7 mouse cellular contexts compared by ENCODE assay signal in the genomic region with DNA sequence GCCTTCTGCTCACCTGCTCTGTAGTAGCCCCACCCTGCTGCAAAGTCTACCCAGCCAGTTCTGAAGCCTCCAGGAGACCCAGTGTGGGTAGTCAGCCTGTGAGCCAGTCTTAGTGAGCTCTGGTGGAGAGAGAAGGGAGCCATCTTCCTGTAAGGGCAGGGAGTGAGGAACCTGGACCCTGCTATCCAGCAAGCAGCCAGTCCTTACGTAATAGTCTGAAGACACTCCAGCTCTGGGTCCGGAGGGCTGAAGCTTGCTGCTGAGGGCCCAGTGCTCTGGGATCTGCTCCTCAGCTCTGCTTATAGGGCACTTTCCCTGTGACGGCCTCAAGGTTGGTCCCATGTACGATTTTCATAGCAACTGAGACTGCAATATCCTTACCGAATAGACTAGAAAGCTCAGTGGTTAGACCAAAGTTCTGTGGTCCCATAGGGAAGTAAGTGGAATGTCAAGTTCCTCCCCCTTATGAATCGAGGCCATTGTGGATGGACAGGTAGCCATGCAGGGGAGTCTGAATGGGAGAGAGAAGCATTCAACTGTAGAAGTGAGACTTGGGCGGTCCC. TPM values are rescaled to one million over a fixed set of nuclear protein-coding genes. Genes with fewer than 3 reads are reported as not detected.
DNase-seq lines count a peak whose midpoint lies in the region; ATAC-seq and TF ChIP-seq lines count a peak whose summit lies in the region.

A gene (plus strand): TSS at position 513 of the 563 bp plus-strand sequence.

- H3K4me1 ChIP-seq in testis, adult 2 months (ENCODE audit: control insufficient read depth, insufficient read depth, low read length): peaks cover 29% of the 10 kb centered on the region
- peaks cover 20% of the 10 kb centered on the region for H3K4me1 ChIP-seq in forebrain, embryonic 15.5 days
- peaks cover 15% of the 10 kb centered on the region for H3K4me1 ChIP-seq in intestine, postnatal 0 days (replicated peaks; ENCODE audit: control insufficient read depth, insufficient read depth, low read length)
- peaks cover 67% of the 10 kb centered on the region for H3K4me1 ChIP-seq in liver, embryonic 12.5 days

- H3K27ac ChIP-seq in testis, adult 2 months (ENCODE audit: control insufficient read depth, insufficient read depth, low read depth, low read length): peak within 1 kb of the TSS; percentile 69; the same call in 1 of the 2 replicates
- H3K27ac ChIP-seq in forebrain, embryonic 15.5 days (replicated peaks): no peak within 1 kb of the TSS
- H3K27ac ChIP-seq in intestine, postnatal 0 days (ENCODE audit: low read depth, low read length): peak within 1 kb of the TSS; percentile 95
- peak within 1 kb of the TSS; percentile 83; the same call in 1 of the 2 replicates for H3K27ac ChIP-seq in liver, embryonic 12.5 days

- TF ChIP-seq CTCF in testis, adult 2 months (IDR thresholded peaks at IDR 0.05; ENCODE audit: control insufficient read depth, insufficient read depth, insufficient replicate concordance, low read depth, low read length): no peak
- no peak for TF ChIP-seq CTCF in intestine, postnatal 0 days (IDR thresholded peaks at IDR 0.05; ENCODE audit: low read depth)

- H3K4me2 ChIP-seq in forebrain, embryonic 15.5 days (replicated peaks): peak within 1 kb of the TSS; percentile 9; the same call in 1 of the 2 replicates
- peak within 1 kb of the TSS; percentile 87 for H3K4me2 ChIP-seq in intestine, postnatal 0 days (replicated peaks; ENCODE audit: low read depth)
- H3K4me2 ChIP-seq in liver, embryonic 12.5 days: peak within 1 kb of the TSS; percentile 70

- H3K4me3 ChIP-seq in testis, adult 2 months (ENCODE audit: control insufficient read depth, low read depth, low read length): peak within 1 kb of the TSS; percentile 2
- H3K4me3 ChIP-seq in forebrain, embryonic 15.5 days: 0 out of 2 replicates have a peak within 1 kb of the TSS, but pooled peaks have one; percentile 6
- H3K4me3 ChIP-seq in intestine, postnatal 0 days (ENCODE audit: low read depth, low read length): peak within 1 kb of the TSS; percentile 59
- H3K4me3 ChIP-seq in liver, embryonic 12.5 days: peak within 1 kb of the TSS; percentile 57

- H3K27me3 ChIP-seq in testis, adult 2 months (ENCODE audit: control insufficient read depth, insufficient read depth, low read length): no peaks in the 10 kb centered on the region
- peaks cover 5% of the 10 kb centered on the region; the same call in 1 of the 2 replicates for H3K27me3 ChIP-seq in forebrain, embryonic 15.5 days
- H3K27me3 ChIP-seq in intestine, postnatal 0 days (replicated peaks; ENCODE audit: control insufficient read depth, insufficient read depth, low read length): no peaks in the 10 kb centered on the region
- H3K27me3 ChIP-seq in liver, embryonic 12.5 days (replicated peaks): peaks cover 57% of the 10 kb centered on the region

- WGBS in forebrain, embryonic 15.5 days: 60% methylated on average over 7 of the region's 7 CpGs
- 43% methylated on average over 7 of the region's 7 CpGs for WGBS in intestine, postnatal 0 days
- 57% methylated on average over 7 of the region's 7 CpGs for WGBS in liver, embryonic 12.5 days (ENCODE audit: insufficient replicate concordance)

- H3K36me3 ChIP-seq in testis, adult 2 months (ENCODE audit: control insufficient read depth, insufficient read depth, low read length): no peaks in the 10 kb centered on the region
- no peaks in the 10 kb centered on the region for H3K36me3 ChIP-seq in forebrain, embryonic 15.5 days
- no peaks in the 10 kb centered on the region for H3K36me3 ChIP-seq in intestine, postnatal 0 days (ENCODE audit: control insufficient read depth, insufficient read depth)
- H3K36me3 ChIP-seq in liver, embryonic 12.5 days: no peaks in the 10 kb centered on the region

- no peak for TF ChIP-seq POLR2A in testis, adult 2 months (IDR thresholded peaks at IDR 0.05; ENCODE audit: control insufficient read depth, low read depth, low read length)

- no peaks in the 10 kb centered on the region for H3K9me3 ChIP-seq in forebrain, embryonic 15.5 days
- H3K9me3 ChIP-seq in intestine, postnatal 0 days (ENCODE audit: control insufficient read depth): no peaks in the 10 kb centered on the region
- no peaks in the 10 kb centered on the region for H3K9me3 ChIP-seq in liver, embryonic 12.5 days (replicated peaks)

- DNase-seq in testis, postnatal 10 days (ENCODE audit: low spot score): no peak
- DNase-seq in right cerebral cortex, adult 2 months (ENCODE audit: low spot score in 2 of 2): no peak
- no peak for DNase-seq in right cerebral cortex, postnatal 36 days (ENCODE audit: low spot score in 2 of 2)

- no peak within 1 kb of the TSS for H3K9ac ChIP-seq in forebrain, embryonic 15.5 days (replicated peaks)
- H3K9ac ChIP-seq in intestine, postnatal 0 days (ENCODE audit: low read depth, low read length): peak within 1 kb of the TSS; percentile 79
- H3K9ac ChIP-seq in liver, embryonic 12.5 days: peak within 1 kb of the TSS; percentile 71

- no peak for ATAC-seq in forebrain, embryonic 15.5 days (replicated peaks)
- ATAC-seq in intestine, postnatal 0 days: peak; percentile 46
- no peak for ATAC-seq in liver, embryonic 12.5 days

RNA-seq across cellular contexts. Expression of the gene that starts here (rescaled TPM):
- polyA plus RNA-seq in testis, adult 2 months (2012; rRNA removed): 13.2 and 19.2 TPM in 2 replicates
- 6.1 and 7.0 TPM in 2 replicates for polyA plus RNA-seq in forebrain, embryonic 15.5 days (2015; fragmentation: Nextera tagmentation; extraction: Ambion mirVana)
- 19.7 and 21.1 TPM in 2 replicates for polyA plus RNA-seq in intestine, postnatal 0 days (2015; fragmentation: Nextera tagmentation; extraction: Ambion mirVana)
- 11.8 and 12.6 TPM in 2 replicates for polyA plus RNA-seq in liver, embryonic 12.5 days (2016; fragmentation: Nextera tagmentation; extraction: Ambion mirVana)

Comparison
In these comparisons a context has a peak if more than half of its experiments do, and no peak if none do; other contexts are left out.
1. H3K4me3 ChIP-seq: peak in every context shown above with its lines; median percentile 59 in intestine, postnatal 0 days; 57 in liver, embryonic 12.5 days; 6 in forebrain, embryonic 15.5 days; 2 in testis, adult 2 months.
2. H3K4me2 ChIP-seq: peak in every context shown above with its lines; median percentile 87 in intestine, postnatal 0 days; 70 in liver, embryonic 12.5 days; 9 in forebrain, embryonic 15.5 days.